Mouse (Mus musculus) embryonic facial prominence, embryonic 11.5 days (tissue): ENCODE measurements at regions not wholly inside any gene's neighbourhood (a gene's known extent, or its start where the extent isn't known, plus 50 kb on each side); places are given as distances from the start of the nearest gene placed in this dataset.

Source experiments
- ATAC-seq: fragments of 200-750 bp; cut with Nextera tagmentation; replicated peaks from 2 replicates; pipeline ENCODE4 v1.8.0; 2017; ENCODE audit warnings: low read depth; ENCODE audit not compliant: insufficient number of reproducible peaks, low FRiP score, low TSS enrichment
- DNase-seq: peaks from one replicate; pipeline ENCODE4 v3.0.0-alpha.2; 2015; ENCODE audit warnings: low spot score
- H3K27ac ChIP-seq: fragments of 300-500 bp; sonication (generic); replicated peaks from 2 replicates; pipeline ENCODE4 v1.5.1; 2014; ENCODE audit warnings: mild to moderate bottlenecking, low read depth, low read length, control low read depth
- H3K27me3 ChIP-seq: fragments of 300-500 bp; sonication (generic); 2 replicates; pipeline ENCODE4 v1.6.1; 2014; ENCODE audit warnings: mild to moderate bottlenecking, low read length, moderate library complexity, mixed read lengths; ENCODE audit not compliant: control insufficient read depth, insufficient read depth
- H3K36me3 ChIP-seq: fragments of 300-500 bp; sonication (generic); replicated peaks from 2 replicates; pipeline ENCODE4 v1.6.1; 2014; ENCODE audit warnings: low read depth, mild to moderate bottlenecking, low read length, moderate library complexity, mixed read lengths; ENCODE audit not compliant: control insufficient read depth, insufficient read depth
- H3K4me1 ChIP-seq: fragments of 300-500 bp; sonication (generic); 2 replicates; pipeline ENCODE4 v1.6.1; 2014; ENCODE audit warnings: low read length, mixed read lengths; ENCODE audit not compliant: control insufficient read depth, insufficient read depth
- H3K4me2 ChIP-seq: fragments of 300-500 bp; sonication (generic); 2 replicates; pipeline ENCODE4 v1.6.1; 2014; ENCODE audit warnings: low read depth, mild to moderate bottlenecking, control low read depth, low read length, moderate library complexity
- H3K4me3 ChIP-seq: fragments of 300-500 bp; sonication (generic); 2 replicates; pipeline ENCODE4 v1.5.1; 2014; ENCODE audit warnings: low read depth, low read length, control low read depth
- H3K9ac ChIP-seq: fragments of 300-500 bp; sonication (generic); replicated peaks from 2 replicates; pipeline ENCODE4 v1.6.1; 2014; ENCODE audit warnings: mild to moderate bottlenecking, control low read depth, low read length
- H3K9me3 ChIP-seq: fragments of 300-500 bp; sonication (generic); replicated peaks from 2 replicates; pipeline ENCODE4 v1.6.1; 2016; ENCODE audit warnings: mild to moderate bottlenecking, low read length, inconsistent platforms, mixed read lengths; ENCODE audit not compliant: control insufficient read depth
- WGBS: fragments of 180-500 bp; shearing (Covaris S2); extraction: QIAGEN DNeasy Blood & Tissue Kit; methylation state at CpG from one replicate; pipeline ENCODE4 v1.1.7; 2014; 5-methylcytosine and 5-hydroxymethylcytosine counted together

GRCm38 (mm10) chr15:97498375-97498774, 207.2 kb downstream of the Rpap3 start:
- H3K4me2 ChIP-seq, result no peak overlapping the region
- DNase-seq (no peak), ATAC-seq (no peak)
- 89% methylated on average over 3 of the region's 3 CpGs for WGBS
- H3K4me1 ChIP-seq, result no peaks in the 10 kb centered on the region
- H3K27me3 ChIP-seq, result no peaks in the 10 kb centered on the region
- H3K9ac ChIP-seq, result no peak overlapping the region
- no peak overlapping the region for H3K4me3 ChIP-seq
- no peak overlapping the region for H3K27ac ChIP-seq
- no peaks in the 10 kb centered on the region for H3K9me3 ChIP-seq
- no peaks in the 10 kb centered on the region for H3K36me3 ChIP-seq

- WGBS, result 84% methylated on average over 3 of the region's 3 CpGs
- Histone ChIP-seq H3K4me2 (no peak overlapping the region), H3K36me3 (no peaks in the 10 kb centered on the region), H3K27me3 (no peaks in the 10 kb centered on the region), H3K9ac (no peak overlapping the region), H3K4me1 (no peaks in the 10 kb centered on the region), H3K27ac (no peak overlapping the region), H3K9me3 (no peaks in the 10 kb centered on the region), H3K4me3 (no peak overlapping the region)
- ATAC-seq (no peak), DNase-seq (no peak)
Observed at GRCm38 (mm10) chr15:97496026-97496425, 209.6 kb downstream of the Rpap3 start.

- no peak for ATAC-seq
- WGBS, result 83% methylated on average over 5 of the region's 5 CpGs
- H3K27ac ChIP-seq, result no peak overlapping the region
Observed at GRCm38 (mm10) chr15:97493340-97493739, 212.3 kb downstream of the Rpap3 start.

DNA sequence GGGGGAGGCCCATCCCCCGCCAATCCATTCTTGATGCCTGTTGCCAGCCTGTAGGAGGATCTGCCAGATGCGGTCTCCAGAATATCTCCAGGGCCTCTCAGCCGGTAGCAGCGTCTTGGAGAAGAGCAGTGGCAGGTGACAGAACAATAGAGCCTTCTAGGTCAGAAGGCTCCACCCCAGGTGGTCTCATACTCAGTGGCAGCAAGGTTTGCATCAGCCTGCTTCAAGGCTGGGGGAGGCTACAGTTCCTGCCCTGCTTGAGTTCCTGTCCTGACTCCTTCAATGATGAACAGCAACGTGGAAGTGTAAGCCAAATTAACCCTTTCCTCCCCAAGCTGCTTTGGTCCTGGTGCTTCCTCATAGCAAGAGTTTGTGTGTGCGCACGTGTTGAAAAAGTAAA, 213.8 kb downstream of the Rpap3 start:
- H3K4me2 ChIP-seq, result no peak overlapping the region
- no peaks in the 10 kb centered on the region for H3K4me1 ChIP-seq
- no peak overlapping the region for H3K27ac ChIP-seq
- no peak for ATAC-seq
- H3K9me3 ChIP-seq, result no peaks in the 10 kb centered on the region
- H3K4me3 ChIP-seq, result no peak overlapping the region
- no peaks in the 10 kb centered on the region for H3K27me3 ChIP-seq
- DNase-seq, result no peak
- H3K9ac ChIP-seq, result no peak overlapping the region
- H3K36me3 ChIP-seq, result no peaks in the 10 kb centered on the region
- 71% methylated on average over 7 of the region's 7 CpGs for WGBS

More at GRCm38 (mm10) chr15:97493340-97493739, 212.3 kb downstream of the Rpap3 start:
- Histone ChIP-seq H3K4me3 (no peak overlapping the region), H3K9me3 (no peaks in the 10 kb centered on the region), H3K9ac (no peak overlapping the region), H3K4me1 (no peaks in the 10 kb centered on the region), H3K27me3 (no peaks in the 10 kb centered on the region), H3K4me2 (no peak overlapping the region), H3K36me3 (no peaks in the 10 kb centered on the region)
- DNase-seq, result no peak

- WGBS, result 95% methylated on average over 2 of the region's 2 CpGs
- no peak overlapping the region for H3K9ac ChIP-seq
- H3K4me2 ChIP-seq, result no peak overlapping the region
- no peaks in the 10 kb centered on the region for H3K27me3 ChIP-seq
- DNase-seq, result no peak
- H3K9me3 ChIP-seq, result no peaks in the 10 kb centered on the region
- H3K4me1 ChIP-seq, result no peaks in the 10 kb centered on the region
- H3K4me3 ChIP-seq, result no peak overlapping the region
- ATAC-seq, result no peak
- H3K27ac ChIP-seq, result no peak overlapping the region
- H3K36me3 ChIP-seq, result no peaks in the 10 kb centered on the region
Observed at GRCm38 (mm10) chr15:97487425-97487824, 218.2 kb downstream of the Rpap3 start.

DNA sequence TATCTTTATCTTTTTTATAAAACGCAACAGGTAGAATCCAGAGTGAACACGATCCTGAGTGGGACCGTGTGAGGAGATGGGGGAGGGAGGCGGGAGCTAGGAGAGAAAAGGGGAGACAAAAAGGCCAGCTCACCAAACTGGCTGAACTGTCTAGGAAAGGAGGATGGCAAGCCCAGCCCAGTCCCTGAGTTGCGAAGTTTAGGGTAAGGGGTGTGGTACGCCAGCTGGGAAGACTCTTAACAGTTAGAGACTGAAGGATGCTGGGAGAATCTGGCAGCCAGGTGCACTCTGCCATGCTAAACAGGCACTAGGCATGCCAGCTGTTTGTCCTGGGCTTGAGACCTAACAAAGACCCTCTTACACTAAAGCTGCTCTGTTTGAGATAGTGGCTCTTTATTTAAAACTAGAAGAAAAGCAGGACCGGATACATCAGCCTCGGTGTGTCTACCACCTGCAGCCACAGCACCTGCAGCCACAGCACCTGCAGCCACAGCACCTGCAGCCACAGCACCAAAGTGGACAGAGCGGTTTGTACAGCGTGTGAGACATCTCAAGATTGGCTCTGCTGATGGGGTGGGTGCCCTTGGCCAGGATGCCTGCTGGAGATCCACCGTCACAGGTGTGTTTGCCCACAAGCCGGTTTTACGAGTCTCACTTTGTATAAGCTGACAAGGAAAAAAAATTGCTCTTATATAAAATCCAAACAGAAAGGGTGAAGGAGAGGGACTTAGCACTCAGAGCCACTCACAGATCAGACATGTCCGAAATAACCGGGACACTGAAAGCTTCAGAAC, 225.1 kb upstream of the Amigo2 start:
- Histone ChIP-seq H3K9me3 (no peaks in the 10 kb centered on the region), H3K4me3 (no peak overlapping the region), H3K27ac (no peak overlapping the region), H3K9ac (no peak overlapping the region), H3K36me3 (no peaks in the 10 kb centered on the region), H3K27me3 (no peaks in the 10 kb centered on the region), H3K4me1 (no peaks in the 10 kb centered on the region), H3K4me2 (no peak overlapping the region)
- WGBS, result 88% methylated on average over 15 of the region's 15 CpGs
- DNase-seq, result no peak
- ATAC-seq, result no peak

DNA sequence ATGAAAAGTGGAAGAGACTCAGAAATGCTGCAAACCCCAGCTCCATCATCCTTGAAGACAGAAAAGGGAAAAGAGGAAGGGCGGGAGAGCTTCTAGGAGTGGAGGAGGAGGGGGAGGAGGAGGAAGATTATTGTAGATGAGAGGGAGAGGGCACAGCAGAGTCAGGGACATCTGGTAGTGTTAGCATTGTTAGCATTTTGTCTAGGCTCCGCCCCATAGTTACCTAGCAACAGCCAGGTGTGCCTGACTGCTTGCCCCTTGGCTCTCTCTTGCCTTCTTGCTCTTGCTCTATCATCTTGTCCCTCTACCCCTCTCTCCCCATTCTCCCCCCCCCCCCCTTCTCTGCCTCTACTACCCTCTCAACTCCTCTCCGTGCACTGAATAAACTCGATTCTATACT, 224.4 kb upstream of the Amigo2 start:
- Histone ChIP-seq H3K27me3 (no peaks in the 10 kb centered on the region), H3K9me3 (no peaks in the 10 kb centered on the region), H3K4me3 (no peak overlapping the region), H3K4me2 (no peak overlapping the region), H3K36me3 (no peaks in the 10 kb centered on the region), H3K4me1 (no peaks in the 10 kb centered on the region), H3K27ac (no peak overlapping the region), H3K9ac (no peak overlapping the region)
- WGBS, result 82% methylated on average over 4 of the region's 4 CpGs
- ATAC-seq (no peak), DNase-seq (no peak)

- no peaks in the 10 kb centered on the region for H3K27me3 ChIP-seq
- 84% methylated on average over 19 of the region's 19 CpGs for WGBS
- DNase-seq (no peak), ATAC-seq (no peak)
- no peak overlapping the region for H3K4me2 ChIP-seq
- H3K4me1 ChIP-seq, result no peaks in the 10 kb centered on the region
- H3K36me3 ChIP-seq, result no peaks in the 10 kb centered on the region
- no peak overlapping the region for H3K27ac ChIP-seq
- no peaks in the 10 kb centered on the region for H3K9me3 ChIP-seq
- H3K4me3 ChIP-seq, result no peak overlapping the region
- H3K9ac ChIP-seq, result no peak overlapping the region
Observed at GRCm38 (mm10) chr15:97469684-97470344, 222.7 kb upstream of the Amigo2 start.
